ENCODE assay signal across 20 mouse cellular contexts in the genomic region with DNA sequence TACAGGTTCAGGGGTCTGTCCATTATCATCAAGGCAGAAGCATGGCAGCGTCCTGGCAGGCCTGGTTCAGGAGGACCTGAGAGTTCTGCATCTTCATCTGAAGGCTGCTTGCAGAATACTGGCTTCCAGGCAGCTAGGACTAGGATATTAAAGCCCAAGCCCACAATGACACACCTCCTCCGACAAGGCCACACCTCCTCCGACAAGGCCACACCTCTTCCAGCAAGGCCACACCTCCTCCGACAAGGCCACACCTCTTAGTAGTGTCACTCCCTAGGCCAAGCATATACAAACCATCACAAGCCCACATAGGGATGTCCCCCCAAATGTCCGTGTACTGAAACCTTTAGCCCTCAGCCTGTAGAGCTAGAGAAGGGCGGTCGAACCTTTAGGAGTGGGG. TPM values are rescaled to one million over a fixed set of nuclear protein-coding genes. Genes with fewer than 3 reads are reported as not detected.
DNase-seq lines count a peak whose midpoint lies in the region; ATAC-seq lines count a peak whose summit lies in the region.
"Had no signal": no experiment of that assay in that cellular context is flagged by ENCODE, and none has a peak within 500 bp of the region (broad histone marks: within the 10 kb centered on the region; RNA-seq: fewer than 3 reads in every experiment).

No protein-coding gene starts in this region.

- no peaks in the 10 kb centered on the region for H3K36me3 ChIP-seq in liver, embryonic 13.5 days
- H3K36me3 ChIP-seq: embryonic facial prominence, embryonic 10.5 days; hindbrain, embryonic 15.5 days; limb, embryonic 15.5 days; midbrain, embryonic 12.5 days had no signal

- WGBS in liver, embryonic 13.5 days (ENCODE audit: insufficient replicate concordance): 50% methylated on average over 7 of the region's 7 CpGs

- peaks cover 20% of the 10 kb centered on the region for H3K4me1 ChIP-seq in liver, embryonic 13.5 days (replicated peaks)

- H3K4me2 ChIP-seq in liver, embryonic 13.5 days: no peak overlapping the region
- H3K4me2 ChIP-seq: hindbrain, embryonic 15.5 days; limb, embryonic 15.5 days; midbrain, embryonic 12.5 days had no signal

- ATAC-seq in liver, embryonic 13.5 days (ENCODE audit: low read depth): peak; percentile 65
- ATAC-seq: forebrain, embryonic 16.5 days had no signal

- H3K27ac ChIP-seq in liver, embryonic 13.5 days: no peak overlapping the region
- H3K27ac ChIP-seq: embryonic facial prominence, embryonic 10.5 days; gastrocnemius, adult 2 months; hindbrain, embryonic 15.5 days; left cerebral cortex, adult 2 months; limb, embryonic 15.5 days; midbrain, embryonic 12.5 days had no signal

- no peak overlapping the region for H3K9ac ChIP-seq in liver, embryonic 13.5 days
- H3K9ac ChIP-seq: hindbrain, embryonic 15.5 days; limb, embryonic 15.5 days; midbrain, embryonic 12.5 days had no signal

- intact Hi-C loops in left cerebral cortex, postnatal 25 days (cut with DNase I): no loop called here

- DNase-seq in adrenal gland, postnatal 14 days: peak; percentile 37
- DNase-seq in adrenal gland, postnatal 36 days: no peak
- DNase-seq in A20 (ENCODE audit: low read depth, low spot score): peak; percentile 11
- DNase-seq in ZHBTc4 (ENCODE audit: low read depth, low spot score): peak; percentile 71
- DNase-seq in liver, embryonic 13.5 days: no peak
- no peak for DNase-seq in urinary bladder, postnatal 36 days (ENCODE audit: low spot score in 2 of 2)
- no peak for DNase-seq in left cerebral cortex, postnatal 25 days (ENCODE audit: low spot score in 2 of 2)
- DNase-seq in left cerebral cortex, adult 8-10 months (ENCODE audit: low spot score in 2 of 2): no peak
- DNase-seq: cerebellum, postnatal 10 days; gastrocnemius, adult 2 months; heart, postnatal 10 days; kidney, adult 8-10 months; thymus, postnatal 25 days had no signal

- H3K27me3 ChIP-seq in liver, embryonic 13.5 days: peaks cover 21% of the 10 kb centered on the region

- H3K4me3 ChIP-seq in liver, embryonic 13.5 days (replicated peaks): no peak overlapping the region
- H3K4me3 ChIP-seq: embryonic facial prominence, embryonic 10.5 days; erythroblast, embryonic 14.5 days; gastrocnemius, adult 2 months; hindbrain, embryonic 15.5 days; left cerebral cortex, adult 2 months; limb, embryonic 15.5 days; midbrain, embryonic 12.5 days had no signal

- no peaks in the 10 kb centered on the region for H3K9me3 ChIP-seq in liver, embryonic 13.5 days (replicated peaks)
- H3K9me3 ChIP-seq: embryonic facial prominence, embryonic 10.5 days; hindbrain, embryonic 15.5 days; limb, embryonic 15.5 days; midbrain, embryonic 12.5 days had no signal

RNA-seq across cellular contexts. Expression of gene Fam129a, which starts 2.3 kb away (rescaled TPM):
- total RNA-seq in adrenal gland, postnatal 14 days (2021): 102 and 121 TPM in 2 replicates
- total RNA-seq in adrenal gland, postnatal 36 days (2021): 100 to 1,000 TPM; 108 to 202 TPM
- polyA plus RNA-seq in liver, embryonic 13.5 days (2015; fragmentation: Nextera tagmentation; extraction: Ambion mirVana): 2.5 and 3.0 TPM in 2 replicates
- total RNA-seq in left cerebral cortex, postnatal 25 days (2021): 1 to 10 TPM; 1.9 to 2.1 TPM
- total RNA-seq in left cerebral cortex, adult 8-10 months (2022): 1 to 10 TPM; 1.5 to 3.0 (median 2.7) TPM

Comparison
In these comparisons a context has a peak if more than half of its experiments do, and no peak if none do; other contexts are left out.
1. DNase-seq: peak in adrenal gland, postnatal 14 days (single experiment), A20 (single experiment) and ZHBTc4 (single experiment); none in adrenal gland, postnatal 36 days (0 of 2), liver, embryonic 13.5 days (single experiment), urinary bladder, postnatal 36 days (0 of 2), left cerebral cortex, postnatal 25 days (0 of 2) and left cerebral cortex, adult 8-10 months (0 of 2).
2. RNA of gene Fam129a, which starts 2.3 kb away (total RNA-seq): 108 to 202 TPM in adrenal gland, postnatal 36 days and 102 to 121 TPM in adrenal gland, postnatal 14 days; 1.5 to 3.0 TPM in left cerebral cortex, adult 8-10 months and 1.9 to 2.1 TPM in left cerebral cortex, postnatal 25 days; every median in the first group is over 10 times any median in the second.